Mouse (Mus musculus): ENCODE data around the gene Ampd1. TPM values are rescaled to one million over a fixed set of nuclear protein-coding genes. Genes with fewer than 3 reads are reported as not detected.
"Not testable (repeated sequence)": the region's sequence is repeated elsewhere in the genome, so short reads cannot be mapped to it uniquely, and the experiment has no call there.

Gene Ampd1
- polyA plus RNA-seq, 1 experiment from 2014 or later = 0.70 TPM

DNA sequence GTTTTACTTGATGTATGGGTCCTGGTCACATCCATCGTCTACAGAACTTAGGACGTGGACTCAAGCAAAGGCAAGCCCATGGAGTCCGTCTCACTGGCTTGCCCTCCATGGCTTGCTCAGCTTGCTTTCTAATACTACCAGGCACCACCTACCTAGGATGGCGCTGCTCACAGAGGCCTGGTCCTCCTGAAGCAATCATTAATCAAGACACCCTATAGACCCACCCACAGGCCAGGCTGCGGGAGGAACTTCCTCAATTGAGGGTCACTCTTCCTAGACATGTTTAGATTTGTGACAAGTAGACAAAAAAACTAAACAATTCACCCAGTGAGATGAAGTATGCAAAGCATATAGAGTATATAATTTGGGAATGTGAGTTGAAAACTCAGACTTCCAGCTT is 38.4 kb downstream of the Ampd1 start:
- Histone ChIP-seq H3K27ac (no peak overlapping the region), H3K4me1 (0 out of 2 replicates have a peak, but pooled peaks cover 3% of the 10 kb centered on the region), H3K4me2 (no peak overlapping the region), H3K9me3 (replicated peaks) (no peaks in the 10 kb centered on the region), H3K4me3 (replicated peaks) (no peak overlapping the region), H3K36me3 (no peaks in the 10 kb centered on the region), H3K27me3 (no peaks in the 10 kb centered on the region), H3K9ac (no peak overlapping the region)
- 64% methylated on average over 5 of the region's 5 CpGs for WGBS
- no peak for ATAC-seq (replicated peaks; ENCODE audit: low FRiP score)

DNA sequence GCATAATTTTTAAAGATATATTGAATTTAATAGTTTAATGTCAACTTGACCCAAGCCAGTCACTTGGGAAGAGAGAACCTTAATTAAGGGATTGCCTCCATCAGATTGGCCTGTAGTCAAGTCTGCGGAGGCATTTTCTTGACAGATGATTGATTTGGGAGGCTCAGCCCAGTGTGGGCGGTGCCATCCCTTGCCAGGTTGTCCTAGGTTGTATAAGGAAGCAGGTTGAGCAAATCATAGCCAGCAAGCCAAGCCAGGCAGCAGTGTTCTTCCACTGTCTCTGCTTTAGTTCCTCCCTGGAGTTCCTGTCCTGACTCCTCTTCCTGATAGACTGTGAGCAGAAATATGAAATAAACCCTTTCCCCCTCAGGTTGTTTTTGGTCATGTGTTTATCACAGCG is 49.8 kb downstream of the Ampd1 start:
- no peaks in the 10 kb centered on the region for H3K27me3 ChIP-seq
- ATAC-seq (replicated peaks; ENCODE audit: low FRiP score) = no peak
- 76% methylated on average over 3 of the region's 3 CpGs for WGBS
- no peak overlapping the region for H3K9ac ChIP-seq
- H3K36me3 ChIP-seq = no peaks in the 10 kb centered on the region
- H3K27ac ChIP-seq = no peak overlapping the region
- no peak overlapping the region for H3K4me2 ChIP-seq
- H3K9me3 ChIP-seq (replicated peaks) = no peaks in the 10 kb centered on the region
- 0 out of 2 replicates have a peak, but pooled peaks cover 7% of the 10 kb centered on the region for H3K4me1 ChIP-seq
- no peak overlapping the region for H3K4me3 ChIP-seq (replicated peaks)

DNA sequence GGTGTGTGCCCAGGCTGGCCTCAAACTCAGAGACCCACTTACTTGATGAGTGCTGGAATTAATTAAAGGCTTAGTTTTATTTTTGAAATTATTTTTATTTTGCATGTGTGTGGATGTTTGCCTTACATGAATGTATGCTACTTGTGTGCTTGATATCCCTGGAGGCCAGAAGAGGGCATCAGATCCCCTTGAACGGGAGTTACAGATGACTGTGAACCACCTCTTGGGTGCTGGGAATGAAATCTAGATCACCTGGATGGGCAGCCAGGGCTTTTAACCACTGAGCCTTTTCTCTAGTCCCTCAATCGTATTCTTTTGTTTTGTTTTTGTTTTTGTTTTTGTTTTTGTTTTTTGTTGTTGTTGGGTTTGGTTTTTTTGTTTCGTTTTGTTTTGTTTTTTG is 52.3 kb downstream of the Ampd1 start:
- H3K27ac ChIP-seq = no peak overlapping the region
- no peak for ATAC-seq (replicated peaks; ENCODE audit: low FRiP score)
- no peaks in the 10 kb centered on the region for H3K9me3 ChIP-seq (replicated peaks)
- no peaks in the 10 kb centered on the region for H3K36me3 ChIP-seq
- no peak overlapping the region for H3K4me2 ChIP-seq
- H3K9ac ChIP-seq = no peak overlapping the region
- no peak overlapping the region for H3K4me3 ChIP-seq (replicated peaks)
- 91% methylated on average over 3 of the region's 3 CpGs for WGBS
- no peaks in the 10 kb centered on the region for H3K27me3 ChIP-seq
- H3K4me1 ChIP-seq = peaks cover 22% of the 10 kb centered on the region

DNA sequence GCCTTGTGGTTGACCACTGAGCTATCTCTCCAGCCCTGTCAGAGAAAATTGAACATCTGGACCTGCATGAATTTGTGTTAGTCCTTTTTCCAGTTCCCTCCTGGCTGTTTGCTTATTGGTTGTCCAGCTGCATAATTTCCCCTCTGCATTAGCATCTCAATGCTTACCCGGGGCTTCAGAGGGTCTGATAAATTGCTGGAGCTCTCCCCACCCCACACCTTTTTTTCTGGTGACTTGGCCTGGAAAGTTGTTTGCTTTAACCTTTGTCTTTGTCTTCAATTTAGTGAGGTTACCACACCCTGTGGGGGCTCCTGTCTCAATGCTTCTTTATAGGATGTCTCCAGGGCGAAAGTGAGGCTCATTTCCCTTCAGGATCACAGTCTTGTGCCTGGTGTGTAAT is 53.4 kb downstream of the Ampd1 start:
- Histone ChIP-seq H3K27me3 (no peaks in the 10 kb centered on the region), H3K4me1 (peaks cover 28% of the 10 kb centered on the region), H3K36me3 (no peaks in the 10 kb centered on the region), H3K9ac (no peak overlapping the region), H3K4me2 (no peak overlapping the region), H3K4me3 (replicated peaks) (no peak overlapping the region), H3K27ac (no peak overlapping the region), H3K9me3 (replicated peaks) (no peaks in the 10 kb centered on the region)
- 33% methylated on average over 2 of the region's 2 CpGs for WGBS
- ATAC-seq (replicated peaks; ENCODE audit: low FRiP score) = no peak

DNA sequence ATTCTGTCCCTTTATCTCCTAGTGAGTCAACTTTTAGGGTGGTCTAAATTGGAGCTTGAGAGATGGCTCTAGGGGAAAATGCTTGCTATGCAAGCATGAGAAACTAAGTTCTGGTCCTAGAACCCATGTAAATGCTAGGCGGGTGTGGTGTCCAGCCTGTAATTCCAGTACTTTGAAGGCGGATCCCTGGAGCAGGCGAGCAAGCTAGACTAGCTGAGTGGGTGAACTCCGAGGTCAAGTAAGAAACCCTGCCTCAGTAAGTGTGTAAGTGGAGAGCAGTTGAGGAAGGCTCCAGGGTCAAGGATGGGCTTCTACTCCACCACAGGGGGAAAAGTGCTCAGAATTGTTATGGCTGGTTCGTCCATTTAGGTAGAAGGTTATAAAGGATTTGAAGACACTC is 53.9 kb downstream of the Ampd1 start:
- H3K9ac ChIP-seq = no peak overlapping the region

DNA sequence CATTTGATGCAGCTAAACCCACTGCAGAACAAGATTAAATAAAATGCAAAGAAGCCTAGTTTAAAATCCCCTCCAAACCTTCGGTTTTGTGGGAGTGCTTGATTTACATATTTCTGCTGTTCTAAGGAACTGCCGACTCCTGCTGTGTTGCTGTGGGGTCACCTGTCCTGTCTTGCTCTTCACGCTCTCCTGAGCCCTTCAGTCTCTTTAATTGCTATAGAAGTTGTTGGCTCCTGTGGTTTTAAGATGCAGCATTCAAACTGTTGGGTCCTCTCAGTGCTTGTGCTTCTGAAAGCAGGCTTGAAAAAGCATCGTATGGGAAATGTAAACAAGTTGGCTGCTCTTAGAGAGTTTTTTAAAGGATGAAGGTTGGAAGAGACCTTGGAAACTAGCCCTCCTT is 54.4 kb downstream of the Ampd1 start:
- Histone ChIP-seq H3K36me3 (no peaks in the 10 kb centered on the region), H3K4me2 (no peak overlapping the region), H3K4me1 (peaks cover 28% of the 10 kb centered on the region), H3K27ac (no peak overlapping the region), H3K9ac (no peak overlapping the region), H3K9me3 (replicated peaks) (no peaks in the 10 kb centered on the region), H3K4me3 (replicated peaks) (no peak overlapping the region), H3K27me3 (no peaks in the 10 kb centered on the region)
- 43% methylated on average over 4 of the region's 4 CpGs for WGBS
- no peak for ATAC-seq (replicated peaks; ENCODE audit: low FRiP score)

More for the DNA sequence above, 53.9 kb downstream of the Ampd1 start:
- Histone ChIP-seq H3K9me3 (replicated peaks) (no peaks in the 10 kb centered on the region), H3K4me1 (peaks cover 28% of the 10 kb centered on the region), H3K27me3 (no peaks in the 10 kb centered on the region), H3K27ac (no peak overlapping the region), H3K4me2 (no peak overlapping the region), H3K36me3 (no peaks in the 10 kb centered on the region), H3K4me3 (replicated peaks) (no peak overlapping the region)
- no peak for ATAC-seq (replicated peaks; ENCODE audit: low FRiP score)
- 63% methylated on average over 5 of the region's 5 CpGs for WGBS

DNA sequence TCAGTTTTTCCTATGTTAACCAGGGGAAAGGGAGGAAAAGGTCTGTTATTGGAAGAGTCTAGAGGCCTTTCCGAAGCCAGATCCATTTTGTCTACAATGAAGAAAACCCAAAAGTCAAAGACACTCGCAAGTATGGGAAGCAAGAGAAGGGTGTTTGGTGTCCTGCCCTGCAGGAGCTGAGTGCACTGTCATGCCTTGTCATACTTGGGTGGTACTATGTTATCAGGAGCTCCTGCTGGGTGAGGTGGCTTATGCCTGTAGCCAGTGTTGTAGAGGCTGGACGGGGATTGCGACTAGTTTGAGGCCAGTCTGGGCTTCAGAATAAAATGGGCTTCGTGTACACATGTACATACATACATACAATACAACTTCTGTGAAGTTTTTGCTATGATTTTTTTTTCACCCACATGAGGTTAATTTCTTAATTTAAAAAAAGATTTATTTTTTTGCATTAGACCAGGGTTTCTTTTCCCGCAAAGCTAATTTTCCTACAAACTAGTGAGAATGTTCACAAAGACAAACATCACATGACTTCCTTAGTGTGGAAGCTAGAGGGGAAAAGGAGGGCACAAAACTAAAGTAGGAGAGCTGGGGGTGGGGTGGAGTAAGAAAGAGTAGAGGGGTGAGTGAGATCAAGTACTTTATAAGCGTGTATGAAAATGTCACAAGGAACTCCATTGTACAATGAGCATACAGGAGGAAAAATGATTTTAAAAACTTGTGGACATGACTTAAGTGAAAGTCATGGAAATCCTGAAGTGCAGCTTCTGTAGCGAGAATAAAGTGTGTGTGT is 55.7 kb downstream of the Ampd1 start:
- H3K4me2 ChIP-seq = no peak overlapping the region; the same call in 1 of the 2 replicates
- H3K9ac ChIP-seq = no peak overlapping the region
- no peaks in the 10 kb centered on the region for H3K9me3 ChIP-seq (replicated peaks)
- peak; percentile 91 for ATAC-seq (replicated peaks; ENCODE audit: low FRiP score)
- no peaks in the 10 kb centered on the region for H3K27me3 ChIP-seq
- peaks cover 28% of the 10 kb centered on the region for H3K4me1 ChIP-seq
- no peaks in the 10 kb centered on the region for H3K36me3 ChIP-seq
- no peak overlapping the region for H3K4me3 ChIP-seq (replicated peaks)
- H3K27ac ChIP-seq = peak overlapping the region; percentile 61
- WGBS = 72% methylated on average over 8 of the region's 8 CpGs

DNA sequence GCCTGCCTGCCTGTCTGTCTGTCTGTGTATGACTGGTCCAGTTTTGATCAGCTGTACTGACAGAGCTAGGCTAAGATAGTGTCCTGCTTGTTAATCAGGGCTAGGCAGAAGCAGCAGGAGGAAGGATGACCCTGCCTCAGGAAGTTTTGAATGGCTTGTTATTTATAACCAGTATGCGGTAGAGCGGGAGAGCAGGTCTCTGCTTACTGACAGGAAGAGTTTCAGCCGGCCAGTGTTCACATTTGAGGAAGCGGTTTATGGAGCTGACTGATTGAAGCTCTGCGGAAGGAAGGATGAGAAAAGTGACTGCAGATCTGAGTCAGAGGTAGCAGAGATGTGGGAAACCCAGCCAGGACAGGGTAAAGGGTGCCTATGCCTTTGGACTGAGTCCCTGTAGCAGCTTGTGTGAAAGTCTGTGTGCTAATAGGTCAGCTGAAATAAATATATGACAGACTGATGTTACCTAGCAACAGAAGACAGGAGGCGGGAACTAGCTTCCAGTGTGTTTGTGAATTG is 56.5 kb downstream of the Ampd1 start:
- H3K4me2 ChIP-seq = peak overlapping the region; percentile 38
- no peak overlapping the region for H3K9ac ChIP-seq
- no peak overlapping the region for H3K4me3 ChIP-seq (replicated peaks)
- H3K36me3 ChIP-seq = no peaks in the 10 kb centered on the region
- no peaks in the 10 kb centered on the region for H3K9me3 ChIP-seq (replicated peaks)
- H3K27me3 ChIP-seq = no peaks in the 10 kb centered on the region
- peaks cover 28% of the 10 kb centered on the region for H3K4me1 ChIP-seq
- WGBS = 16% methylated on average over 6 of the region's 6 CpGs
- peak overlapping the region; percentile 61 for H3K27ac ChIP-seq
- peak; percentile 84 for ATAC-seq (replicated peaks; ENCODE audit: low FRiP score)

DNA sequence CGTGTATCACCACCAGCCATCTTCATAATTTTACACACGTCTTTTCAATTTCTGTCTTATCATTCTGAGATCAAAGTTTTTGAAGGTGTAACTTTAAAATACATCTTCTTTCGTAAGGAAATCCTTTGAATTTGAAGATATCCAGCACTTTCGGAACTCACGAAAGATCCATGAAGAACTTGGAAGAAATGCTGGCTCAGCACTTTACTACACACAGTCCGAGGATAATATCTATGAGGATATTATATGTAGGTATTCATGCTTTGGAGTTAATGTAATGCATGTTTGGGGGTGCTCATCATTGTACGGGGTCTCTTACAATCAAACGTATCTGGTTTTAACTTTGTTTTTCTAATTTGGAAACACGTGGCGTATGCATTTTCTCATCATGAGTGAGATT is 59.3 kb downstream of the Ampd1 start:
- Histone ChIP-seq H3K4me2 (no peak overlapping the region), H3K9me3 (replicated peaks) (no peaks in the 10 kb centered on the region), H3K36me3 (no peaks in the 10 kb centered on the region), H3K27ac (no peak overlapping the region), H3K4me1 (peaks cover 25% of the 10 kb centered on the region), H3K9ac (no peak overlapping the region), H3K27me3 (no peaks in the 10 kb centered on the region), H3K4me3 (replicated peaks) (no peak overlapping the region)
- 92% methylated on average over 10 of the region's 10 CpGs for WGBS
- no peak for ATAC-seq (replicated peaks; ENCODE audit: low FRiP score)

DNA sequence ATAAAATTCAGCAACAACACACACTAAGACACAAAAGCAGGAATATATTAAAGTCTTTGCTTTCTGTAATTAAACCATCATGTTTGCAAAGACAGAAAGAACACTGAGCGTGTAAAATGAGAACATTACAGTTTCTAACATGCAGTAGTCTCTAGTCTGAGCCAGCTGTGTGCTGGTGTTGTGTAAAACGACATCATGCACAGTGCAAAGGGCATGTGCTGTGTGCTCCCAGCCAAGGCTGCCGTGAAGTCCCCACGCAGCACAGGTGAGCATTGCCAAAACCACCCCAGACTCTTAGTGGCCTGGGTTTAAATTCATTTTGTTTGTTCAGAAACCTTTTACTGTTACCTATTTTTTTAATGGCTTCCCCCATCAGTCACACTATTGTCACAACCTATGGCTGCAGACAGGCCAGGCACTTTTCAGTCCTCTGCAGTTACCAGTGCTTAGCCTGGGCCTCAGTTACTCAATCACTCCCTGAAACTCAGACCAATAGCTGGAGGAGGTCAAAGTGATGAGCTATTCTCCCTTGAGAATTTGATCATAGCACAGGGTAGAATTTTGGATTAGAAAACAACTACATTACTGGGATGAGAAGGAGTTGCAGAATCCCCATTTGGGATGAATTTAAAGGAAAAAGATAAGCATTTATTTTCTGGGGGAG is 62.7 kb downstream of the Ampd1 start:
- peaks cover 14% of the 10 kb centered on the region for H3K4me1 ChIP-seq
- H3K4me2 ChIP-seq = no peak overlapping the region
- H3K27me3 ChIP-seq = no peaks in the 10 kb centered on the region
- H3K27ac ChIP-seq = no peak overlapping the region
- ATAC-seq (replicated peaks; ENCODE audit: low FRiP score) = no peak
- WGBS = 73% methylated on average over 4 of the region's 4 CpGs
- no peaks in the 10 kb centered on the region for H3K9me3 ChIP-seq (replicated peaks)
- H3K9ac ChIP-seq = no peak overlapping the region
- no peak overlapping the region for H3K4me3 ChIP-seq (replicated peaks)
- no peaks in the 10 kb centered on the region for H3K36me3 ChIP-seq

DNA sequence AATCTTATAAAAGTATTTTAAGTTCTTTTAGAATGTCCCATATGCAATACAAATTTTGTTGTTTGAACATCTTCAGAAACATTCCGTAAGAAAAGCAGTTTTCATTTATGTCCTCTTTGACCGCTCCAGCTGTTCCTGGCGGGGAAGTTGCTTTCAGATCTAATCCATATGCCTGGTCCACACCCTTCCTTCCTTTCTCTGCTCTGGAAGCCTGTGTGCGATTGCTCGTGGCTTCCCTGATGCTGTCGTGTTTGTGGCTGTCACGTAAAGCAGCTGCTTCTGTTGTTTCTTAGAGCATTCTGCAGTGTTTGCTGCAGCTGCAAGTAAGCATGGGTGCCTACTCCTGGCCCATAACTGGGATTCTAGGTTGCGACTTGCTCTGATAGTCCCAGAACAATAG is 65.2 kb downstream of the Ampd1 start:
- Histone ChIP-seq H3K9me3 (replicated peaks) (no peaks in the 10 kb centered on the region), H3K27me3 (no peaks in the 10 kb centered on the region), H3K4me1 (peaks cover 12% of the 10 kb centered on the region), H3K4me2 (peak overlapping the region; percentile 17; the same call in 1 of the 2 replicates), H3K4me3 (replicated peaks) (no peak overlapping the region), H3K36me3 (no peaks in the 10 kb centered on the region), H3K27ac (peak overlapping the region; percentile 32; the same call in 1 of the 2 replicates), H3K9ac (no peak overlapping the region)
- 51% methylated on average over 8 of the region's 8 CpGs for WGBS
- no peak for ATAC-seq (replicated peaks; ENCODE audit: low FRiP score)

DNA sequence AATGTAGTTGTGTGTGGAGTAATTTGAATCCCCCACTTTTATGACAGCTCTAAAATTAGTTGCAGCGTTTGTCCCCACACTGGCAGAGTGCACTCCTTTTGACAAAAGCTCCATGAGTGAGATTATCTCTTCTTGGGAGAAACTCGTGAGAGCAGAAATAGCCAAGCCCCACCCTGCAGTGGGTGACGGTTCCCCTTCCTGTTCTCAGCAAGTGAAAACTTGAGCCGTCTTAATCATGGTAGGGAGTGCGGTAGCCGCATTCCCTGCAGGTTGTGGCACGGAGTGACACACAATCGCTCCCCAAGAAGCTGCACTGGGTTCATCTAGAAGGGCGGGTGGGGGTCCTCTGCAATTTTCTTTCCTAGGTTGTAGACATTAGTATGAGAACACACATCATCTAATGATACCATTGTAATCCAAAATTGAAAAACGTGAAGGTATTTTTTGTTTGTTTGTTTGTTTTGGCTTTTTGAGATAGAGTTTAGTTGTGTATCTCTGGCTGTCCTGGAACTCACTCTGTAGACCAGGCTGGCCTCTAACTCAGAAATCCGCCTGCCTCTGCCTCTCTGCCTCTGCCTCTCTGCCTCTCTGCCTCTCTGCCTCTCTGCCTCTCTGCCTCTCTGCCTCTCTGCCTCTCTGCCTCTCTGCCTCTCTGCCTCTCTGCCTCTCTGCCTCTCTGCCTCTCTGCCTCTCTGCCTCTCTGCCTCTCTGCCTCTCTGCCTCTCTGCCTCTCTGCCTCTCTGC is 66.5 kb downstream of the Ampd1 start:
- Histone ChIP-seq H3K4me1 (peaks cover 12% of the 10 kb centered on the region), H3K4me2 (peak overlapping the region; percentile 21; the same call in 1 of the 2 replicates)
- not testable (repeated sequence) for H3K4me3 ChIP-seq (replicated peaks); H3K9me3 ChIP-seq (replicated peaks); H3K27me3 ChIP-seq; ATAC-seq (replicated peaks; ENCODE audit: low FRiP score); H3K27ac ChIP-seq; H3K9ac ChIP-seq; H3K36me3 ChIP-seq
- 47% methylated on average over 11 of the region's 11 CpGs for WGBS

All from kidney, embryonic 15.5 days (tissue).